Mouse (Mus musculus): ENCODE measurements at regions not wholly inside any gene's neighbourhood (a gene's known extent, or its start where the extent isn't known, plus 50 kb on each side); places are given as distances from the start of the nearest gene placed in this dataset.
"Not testable (repeated sequence)": the region's sequence is repeated elsewhere in the genome, so short reads cannot be mapped to it uniquely, and the experiment has no call there.

DNA sequence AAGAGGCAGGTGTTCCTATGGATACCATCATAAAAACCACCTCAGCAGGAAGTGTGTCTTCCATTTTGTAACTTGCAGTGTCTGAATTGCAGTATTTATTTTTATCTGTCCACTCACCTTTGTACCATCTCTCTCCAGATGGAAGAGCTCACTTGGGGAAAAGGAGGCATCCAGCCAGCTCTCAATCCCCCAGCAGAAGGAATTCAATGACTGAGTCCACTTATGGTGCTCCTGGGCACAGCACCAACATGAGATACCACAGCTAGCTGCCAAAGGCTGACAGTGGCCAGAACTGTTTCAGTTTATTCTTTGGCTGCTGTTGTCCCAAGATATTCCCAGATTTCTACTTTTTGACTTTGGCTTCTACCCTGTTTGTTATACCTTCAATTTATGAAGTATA is 136.6 kb upstream of the Rps6ka3 start:
- no peak for DNase-seq

GRCm38 (mm10) chrX:159080508-159080907 is 129.6 kb upstream of the Rps6ka3 start:
- no peak for DNase-seq

- not testable (repeated sequence) for DNase-seq
These were observed 99.5 kb upstream of the Rps6ka3 start for GRCm38 (mm10) chrX:159110651-159111050.

- DNase-seq = no peak
These were observed 93.9 kb upstream of the Rps6ka3 start for GRCm38 (mm10) chrX:159116210-159116609.

DNA sequence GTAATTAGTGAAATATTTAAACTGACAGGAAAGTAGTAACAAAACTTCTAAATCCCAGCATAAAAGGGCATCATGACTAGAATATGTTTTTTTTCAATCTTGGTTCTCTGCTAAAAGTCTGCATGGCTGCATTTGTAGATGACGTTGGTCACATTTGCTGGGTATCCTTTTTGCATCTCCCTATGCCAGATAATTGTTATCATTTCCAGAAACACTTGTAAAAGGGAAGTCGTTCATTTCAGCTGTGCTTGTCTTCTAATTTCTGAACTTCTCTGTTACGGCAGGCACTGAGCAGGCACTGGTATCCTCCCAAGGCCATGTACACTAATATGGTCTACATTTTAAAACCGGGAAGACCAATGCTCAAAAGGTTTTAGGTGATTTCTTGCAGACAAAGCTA is 69.6 kb upstream of the Rps6ka3 start:
- DNase-seq = no peak

DNA sequence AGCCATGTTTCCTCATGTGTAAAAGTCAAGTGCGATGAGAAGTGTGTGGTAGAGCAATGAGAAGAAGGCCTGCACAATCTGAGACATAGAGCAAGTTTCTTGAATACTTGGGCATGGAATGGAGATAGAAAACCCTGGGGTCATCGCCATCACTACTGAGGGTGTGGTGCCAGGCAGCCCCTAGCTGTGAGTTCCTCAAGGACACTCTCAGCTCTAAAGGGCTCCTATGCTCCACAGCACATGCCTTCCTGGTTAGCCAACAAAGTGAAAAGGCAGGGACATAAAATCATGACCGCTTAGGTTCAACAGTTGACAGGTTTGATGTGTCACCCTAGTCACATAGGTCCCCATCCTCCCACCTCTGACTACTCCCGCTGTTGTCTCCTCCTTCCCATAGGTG is 66.8 kb upstream of the Rps6ka3 start:
- no peak for DNase-seq

GRCm38 (mm10) chrX:159144674-159145073 is 65.4 kb upstream of the Rps6ka3 start:
- no peak for DNase-seq

DNA sequence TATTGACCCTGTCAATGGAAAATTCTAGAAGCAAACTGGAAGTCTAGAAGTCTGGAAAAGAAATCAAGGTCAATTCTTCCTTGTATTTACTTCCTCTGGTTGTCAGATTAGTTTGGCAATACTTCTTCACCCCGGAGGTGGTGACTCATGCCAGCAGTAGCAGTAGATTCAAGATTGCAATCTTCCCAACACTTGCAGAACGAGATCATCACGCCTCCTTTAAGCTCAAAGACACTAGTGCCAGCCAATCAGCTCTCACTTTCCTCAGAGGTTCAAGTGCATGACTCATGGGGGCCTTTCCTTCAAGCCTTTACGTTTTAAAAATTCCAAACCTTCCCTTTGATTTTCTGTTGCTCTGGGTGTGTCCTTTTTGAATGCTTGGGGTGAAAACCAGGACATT is 64.9 kb upstream of the Rps6ka3 start:
- no peak for DNase-seq

DNA sequence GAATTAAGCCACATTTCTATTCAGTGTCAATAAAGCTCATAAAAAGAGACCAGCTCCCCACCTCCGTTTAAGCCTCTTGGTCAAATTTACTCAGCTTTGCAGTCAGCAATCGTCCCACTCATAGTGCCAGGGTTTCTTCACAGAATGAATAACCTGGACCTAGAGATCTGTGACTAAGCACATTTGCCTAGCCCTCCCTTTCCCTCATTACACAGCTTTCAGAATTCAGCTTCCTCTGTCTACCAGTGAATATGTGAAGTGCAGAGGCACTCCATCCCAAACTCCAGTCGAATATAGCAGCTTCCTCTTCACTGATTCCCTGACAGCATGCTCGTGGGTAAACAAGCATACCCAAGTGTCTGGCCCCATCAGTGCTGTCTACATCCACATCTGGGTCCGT is 54.3 kb upstream of the Rps6ka3 start:
- DNase-seq = no peak

- DNase-seq = no peak
These were observed 53.1 kb upstream of the Rps6ka3 start for GRCm38 (mm10) chrX:159156976-159157375.

GRCm38 (mm10) chrX:159159727-159160126 is 50.4 kb upstream of the Rps6ka3 start:
- no peak for DNase-seq

Measured in layer of hippocampus, postnatal 36 days (tissue).